Mouse (Mus musculus): ENCODE data around the gene Glmp.
"Not testable (repeated sequence)": the region's sequence is repeated elsewhere in the genome, so short reads cannot be mapped to it uniquely, and the experiment has no call there.

The Glmp gene

DNA sequence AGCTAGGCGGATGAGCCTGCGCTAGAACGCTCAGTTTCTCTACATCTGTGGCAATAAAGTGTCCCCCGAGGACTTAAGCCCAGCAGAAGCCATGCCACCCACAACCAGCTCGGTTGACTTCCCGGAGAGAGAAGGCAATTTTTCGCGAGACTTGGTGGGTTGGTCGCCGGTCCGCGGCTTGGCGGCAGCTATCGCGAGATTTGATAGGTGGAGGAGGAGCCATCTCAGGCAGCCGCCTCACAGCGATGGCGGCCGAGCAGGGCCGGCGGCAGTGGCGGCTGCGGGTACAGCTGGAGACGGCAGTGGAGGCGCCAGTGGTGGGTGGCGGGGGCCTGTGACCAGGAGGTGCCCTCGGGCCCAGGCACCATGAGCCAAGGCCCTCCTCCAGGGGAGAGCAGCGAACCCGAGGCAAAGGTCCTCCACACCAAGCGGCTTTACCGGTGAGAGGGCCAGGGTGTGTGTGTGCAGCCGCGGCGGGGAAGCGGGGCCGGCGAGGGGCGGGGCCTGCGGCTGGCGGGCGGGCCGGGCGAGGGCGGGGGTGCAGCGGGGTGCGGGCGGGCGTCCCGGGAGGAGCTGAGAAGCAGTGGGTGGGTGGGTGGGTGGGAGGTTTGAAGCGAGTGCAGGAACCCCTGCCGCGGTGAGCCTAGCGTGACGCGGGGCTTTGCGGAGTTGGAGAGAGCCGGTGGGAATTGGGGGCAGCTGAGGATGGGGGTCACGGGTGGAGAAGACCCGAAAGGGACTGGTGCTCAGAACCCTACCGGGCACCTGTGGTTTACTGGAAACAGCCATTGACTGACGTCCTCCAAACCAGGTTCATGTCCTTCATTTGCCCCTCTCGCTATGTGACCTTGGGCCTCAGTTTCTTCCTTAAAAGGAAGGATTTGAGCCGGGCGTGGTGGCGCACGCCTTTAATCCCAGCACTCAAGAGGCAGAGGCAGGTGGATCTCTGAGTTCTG is 11.5 kb downstream of the Glmp start, which contains the start of the genes Tmem79 and Smg5:
Gene Tmem79, minus strand, starts transcription at position 91 of the 956 bp plus-strand sequence.
Gene Smg5, plus strand, starts transcription at position 203 of the 956 bp plus-strand sequence.
- DNase-seq (ENCODE audit: low spot score), result peak; percentile 97

DNA sequence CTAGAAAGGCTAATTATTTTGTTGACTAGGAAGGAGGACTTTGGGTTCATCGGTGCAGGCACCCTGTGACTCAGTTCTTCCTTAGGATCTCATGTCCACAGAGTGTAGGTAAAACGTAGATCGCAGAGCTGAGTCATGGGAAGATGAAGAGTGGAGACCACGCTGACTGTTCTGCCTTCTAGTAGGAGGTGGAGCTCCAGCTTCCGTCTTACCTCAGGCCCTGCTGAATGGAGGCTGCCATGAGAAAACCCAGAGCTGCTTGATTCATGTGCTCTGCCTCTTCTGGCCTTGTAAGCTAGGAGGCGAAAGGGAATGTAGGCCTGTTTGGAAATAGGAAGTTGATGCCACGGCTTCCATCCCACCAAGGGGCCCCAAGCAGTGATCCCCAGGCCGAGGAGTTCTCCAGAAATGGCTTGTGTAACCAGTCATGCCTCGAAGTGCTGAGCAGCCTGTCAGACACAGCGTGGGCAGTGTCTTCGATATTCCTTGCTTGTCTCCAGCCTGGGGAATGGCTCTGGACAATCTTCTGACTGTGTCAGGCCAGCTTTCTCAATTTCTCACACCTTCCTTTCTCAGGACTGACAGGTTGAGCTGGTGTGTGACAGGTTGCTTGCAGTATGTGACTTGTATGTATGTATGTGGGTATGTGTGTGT is 12.7 kb downstream of the Glmp start:
- DNase-seq (ENCODE audit: low spot score), result no peak

DNA sequence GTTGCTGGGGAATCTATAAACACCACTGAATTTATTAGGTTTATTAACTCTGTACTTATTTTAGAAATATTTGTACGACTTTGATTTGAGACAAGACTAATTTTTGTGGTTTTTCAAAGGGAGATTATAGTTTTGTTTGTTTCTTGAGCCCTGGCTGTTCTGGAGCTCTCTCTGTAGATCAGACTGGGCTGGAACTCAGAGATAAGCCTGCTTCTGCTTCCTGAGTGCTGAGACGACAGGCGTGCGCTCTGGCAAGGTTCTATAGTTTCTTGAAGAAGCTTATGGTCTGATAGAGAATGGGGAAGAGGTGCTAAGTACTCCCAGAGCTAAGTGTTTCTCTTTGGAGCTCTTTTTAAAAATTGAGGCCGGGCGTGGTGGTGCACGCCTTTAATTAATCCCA is 13.5 kb downstream of the Glmp start:
- no peak for DNase-seq (ENCODE audit: low spot score)

DNA sequence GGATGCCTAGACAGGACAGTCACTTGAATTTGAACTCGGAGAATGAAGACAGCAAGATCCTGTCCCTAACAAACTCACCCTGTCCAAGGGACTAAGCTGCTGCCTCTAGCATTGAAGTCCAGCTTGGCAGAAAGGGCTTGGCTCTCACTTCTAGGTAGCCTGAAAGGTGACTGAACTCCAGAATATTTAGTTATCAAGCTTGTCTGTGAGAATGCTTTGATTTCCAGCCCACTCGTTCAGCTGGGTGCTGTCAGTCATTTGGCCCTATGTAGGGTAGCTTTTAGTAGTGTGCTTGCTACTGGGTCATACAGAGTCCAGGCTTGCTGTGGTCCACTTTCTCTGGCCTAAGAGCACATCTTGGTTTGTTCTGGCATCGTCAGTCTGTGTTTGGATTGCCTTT is 14.2 kb downstream of the Glmp start:
- no peak for DNase-seq (ENCODE audit: low spot score)

DNA sequence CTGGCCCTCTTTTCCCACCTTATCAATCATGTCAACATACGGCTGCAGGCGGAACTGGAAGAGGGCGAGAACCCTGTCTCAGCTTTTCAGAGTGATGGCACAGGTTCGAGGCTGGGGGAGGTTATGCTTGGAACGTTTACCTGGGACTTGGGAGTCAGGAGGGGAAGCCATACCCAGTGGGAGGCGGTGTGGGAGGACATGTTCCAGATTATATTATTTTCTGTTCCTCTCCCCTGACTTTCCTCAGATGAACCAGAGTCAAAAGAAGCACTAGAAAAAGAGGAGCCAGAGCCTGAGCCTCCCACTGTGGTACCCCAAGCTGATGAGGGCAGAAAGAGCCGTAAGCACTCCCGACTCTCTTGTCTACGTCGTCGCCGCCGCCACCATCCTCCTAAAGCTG is 25.9 kb downstream of the Glmp start:
- no peak for DNase-seq (ENCODE audit: low spot score)

DNA sequence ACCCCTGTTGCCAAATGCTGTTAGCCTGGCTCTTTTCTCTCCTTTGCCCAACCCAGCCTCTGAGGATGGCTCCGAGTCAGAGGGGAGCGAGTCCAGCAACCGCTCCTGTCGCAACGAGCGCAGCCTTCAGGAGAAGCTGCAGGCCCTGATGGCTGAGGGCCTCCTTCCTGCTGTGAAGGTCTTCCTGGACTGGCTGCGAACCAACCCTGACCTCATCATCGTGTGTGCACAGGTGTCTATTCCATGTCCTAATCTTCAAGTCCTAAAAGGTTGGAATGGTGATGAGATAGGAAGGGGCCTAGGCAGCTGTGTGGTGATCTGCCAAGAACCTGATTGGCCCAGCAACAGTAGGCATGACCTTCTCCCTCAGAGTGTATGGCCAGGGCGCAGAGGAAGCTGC is 28.1 kb downstream of the Glmp start:
- no peak for DNase-seq (ENCODE audit: low spot score)

DNA sequence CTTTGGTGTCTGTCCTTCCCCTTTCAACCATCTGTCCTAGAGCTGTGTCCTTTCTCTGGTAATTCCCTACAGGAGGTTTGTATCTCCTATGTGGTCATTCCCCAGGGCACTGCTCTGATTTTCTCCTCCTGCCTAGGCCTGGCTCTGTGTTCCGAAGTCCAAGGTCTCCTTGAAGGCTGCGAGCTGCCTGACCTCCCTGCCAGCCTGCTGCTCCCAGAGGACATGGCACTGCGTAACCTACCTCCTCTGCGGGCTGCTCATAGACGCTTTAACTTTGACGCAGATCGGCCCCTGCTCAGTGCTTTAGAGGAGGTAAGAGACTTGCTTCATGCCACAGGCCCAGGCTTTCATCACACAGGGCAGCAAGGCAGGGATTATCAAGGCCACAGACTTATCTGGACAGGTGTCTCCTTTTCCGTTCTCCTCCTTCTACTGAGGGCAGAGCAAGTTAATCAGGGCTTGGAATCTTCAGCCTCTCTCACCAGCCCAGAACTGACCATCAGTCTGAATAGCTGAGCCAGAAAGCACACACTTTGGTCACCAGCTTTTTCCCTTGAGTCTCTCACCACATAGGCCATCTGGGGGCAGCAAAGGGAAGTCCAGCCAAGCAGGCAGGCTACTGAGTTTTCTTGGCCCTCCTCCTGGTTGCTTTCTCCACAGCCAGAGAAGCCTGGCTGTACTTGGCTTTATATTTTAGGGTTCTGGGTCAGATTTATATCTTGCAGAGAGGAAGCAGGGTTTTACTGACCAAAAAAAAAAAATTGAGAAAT is 29.8 kb downstream of the Glmp start:
- DNase-seq (ENCODE audit: low spot score), result no peak

DNA sequence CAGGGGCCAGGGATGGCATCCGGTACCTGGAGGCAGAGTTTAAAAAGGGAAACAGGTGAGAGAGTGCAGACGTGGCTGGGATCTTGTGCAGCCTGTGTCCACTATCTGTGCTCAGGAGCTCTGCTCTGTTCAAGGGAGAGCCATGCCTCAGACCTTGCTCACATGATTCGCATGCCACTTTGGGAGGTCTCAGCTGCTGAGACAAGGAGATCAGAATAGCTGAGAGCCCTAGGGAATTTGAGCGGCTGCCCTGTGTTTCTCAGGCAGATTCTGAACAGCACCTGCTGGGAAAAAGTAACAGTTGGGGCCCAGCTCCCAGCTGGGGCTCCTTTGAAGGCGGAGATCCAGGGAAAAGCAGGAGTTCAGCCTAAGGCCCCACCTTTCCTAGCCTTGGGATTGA is 34.8 kb downstream of the Glmp start:
- DNase-seq (ENCODE audit: low spot score), result no peak

DNA sequence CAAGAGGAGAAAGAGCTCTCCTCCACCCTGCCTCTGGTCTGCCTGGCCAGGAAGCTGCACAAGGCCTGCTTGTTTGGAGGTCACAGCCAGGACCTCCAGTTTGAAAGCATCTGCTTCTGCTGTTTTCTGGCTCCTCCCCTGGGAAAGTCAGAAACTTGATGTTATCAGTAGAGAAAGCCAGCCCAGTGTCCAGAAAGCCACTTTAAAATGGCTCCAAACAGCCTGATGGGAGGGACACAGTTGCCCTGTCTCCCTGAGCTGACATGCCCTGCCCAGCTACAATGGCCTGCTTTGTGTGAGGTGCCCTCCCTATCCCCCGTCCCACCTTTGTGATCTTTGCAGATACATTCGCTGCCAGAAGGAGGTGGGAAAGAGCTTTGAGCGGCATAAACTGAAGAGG is 35.2 kb downstream of the Glmp start:
- no peak for DNase-seq (ENCODE audit: low spot score)

DNA sequence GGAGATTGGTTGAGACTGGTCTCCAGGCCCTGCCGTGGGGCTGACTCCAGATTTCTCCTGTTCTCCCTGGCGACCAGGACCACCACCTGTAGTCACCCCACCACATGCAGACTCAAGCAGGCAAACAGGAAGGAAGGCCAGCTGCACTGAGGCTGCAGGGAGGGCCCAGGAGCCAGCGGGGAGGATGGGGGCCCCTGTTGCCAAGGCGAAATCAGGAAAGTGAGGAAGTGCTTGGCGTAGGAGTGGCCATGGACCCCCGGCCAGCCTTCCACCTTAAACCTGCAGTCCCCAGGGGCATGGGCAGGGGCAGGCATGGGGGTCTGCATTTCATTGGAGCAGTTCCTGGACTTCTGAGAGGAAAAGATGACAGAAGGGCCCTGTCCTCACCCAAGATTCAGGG is 36.3 kb downstream of the Glmp start:
- DNase-seq (ENCODE audit: low spot score), result no peak

DNA sequence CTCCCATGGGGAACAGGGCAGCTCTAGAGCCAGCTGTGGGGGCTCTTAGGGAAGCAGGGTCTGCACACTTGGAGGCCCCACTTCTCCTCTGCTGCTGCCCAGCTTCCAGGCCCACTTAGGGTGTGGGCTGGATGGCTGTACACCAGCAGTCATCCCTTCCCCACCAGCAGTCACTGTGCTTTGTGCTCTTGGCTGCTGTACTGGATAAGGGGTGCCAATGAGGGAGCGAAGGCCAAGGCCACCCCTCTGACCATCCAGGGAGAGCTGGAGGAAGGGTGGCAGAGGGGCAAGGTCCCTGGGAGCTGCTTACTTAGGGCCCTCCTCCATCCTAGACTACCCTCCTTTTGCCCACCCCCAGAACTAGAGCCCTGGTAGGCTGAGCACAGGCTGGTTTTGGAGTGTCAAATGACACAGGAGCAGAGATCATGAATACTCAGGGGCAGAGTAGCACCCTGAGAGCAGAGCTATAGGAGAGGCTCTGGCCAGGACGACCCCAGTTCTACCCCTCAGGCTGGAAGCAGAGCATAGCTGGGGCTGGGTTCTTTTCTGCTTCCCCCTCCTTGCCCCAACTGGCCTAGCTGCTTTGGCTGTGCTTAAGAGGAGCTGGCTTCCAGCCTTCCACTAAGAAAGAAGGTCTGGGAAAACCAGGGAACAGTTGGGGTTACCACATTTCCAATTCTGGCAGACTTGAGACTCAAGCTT is 36.9 kb downstream of the Glmp start:
- no peak for DNase-seq (ENCODE audit: low spot score)

DNA sequence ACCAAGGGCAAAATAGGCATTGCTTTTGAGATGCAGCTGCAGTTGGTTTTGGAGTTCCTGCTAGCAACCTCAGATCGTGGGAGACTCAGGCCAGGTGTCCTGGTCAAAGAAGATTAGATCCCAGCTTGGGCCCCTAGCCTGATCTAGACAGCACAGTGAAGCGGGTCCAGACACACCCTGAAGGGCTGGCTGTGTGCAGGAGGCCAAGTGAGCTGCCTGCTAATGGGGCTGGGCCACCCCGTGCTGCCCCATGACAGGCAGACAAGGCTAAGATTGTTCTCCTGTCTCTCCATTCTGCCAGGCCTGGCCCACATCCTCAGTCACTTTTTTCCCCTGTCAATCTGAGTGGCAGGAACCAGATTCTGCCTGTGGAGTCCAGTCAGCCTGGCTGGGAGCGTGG is 38.9 kb downstream of the Glmp start:
- peak; percentile 26 for DNase-seq (ENCODE audit: low spot score)

DNA sequence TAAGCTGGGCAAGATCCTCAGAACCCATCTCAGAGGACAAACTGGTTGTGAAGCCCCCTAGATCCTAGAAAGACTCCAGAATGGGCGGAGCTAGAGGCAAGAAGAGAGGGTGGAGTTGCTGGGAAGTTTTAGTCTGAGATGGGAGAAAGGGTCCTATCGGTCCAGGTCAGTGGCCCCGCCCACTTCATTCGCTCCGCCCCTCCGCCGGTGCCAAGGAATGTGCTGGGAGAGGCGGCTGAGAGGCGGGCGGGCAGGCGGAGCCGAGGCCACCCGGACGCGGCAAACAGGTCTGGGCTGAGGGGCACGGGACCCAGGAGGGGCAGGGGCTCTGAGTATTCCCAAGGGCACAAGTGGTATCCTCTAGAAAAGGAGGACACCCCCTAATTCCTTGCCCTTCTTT is 39.5 kb downstream of the Glmp start, which contains the start of gene Paqr6:
Gene Paqr6, plus strand, starts transcription at position 248 of the 400 bp plus-strand sequence.
- peak; percentile 41 for DNase-seq (ENCODE audit: low spot score)

DNA sequence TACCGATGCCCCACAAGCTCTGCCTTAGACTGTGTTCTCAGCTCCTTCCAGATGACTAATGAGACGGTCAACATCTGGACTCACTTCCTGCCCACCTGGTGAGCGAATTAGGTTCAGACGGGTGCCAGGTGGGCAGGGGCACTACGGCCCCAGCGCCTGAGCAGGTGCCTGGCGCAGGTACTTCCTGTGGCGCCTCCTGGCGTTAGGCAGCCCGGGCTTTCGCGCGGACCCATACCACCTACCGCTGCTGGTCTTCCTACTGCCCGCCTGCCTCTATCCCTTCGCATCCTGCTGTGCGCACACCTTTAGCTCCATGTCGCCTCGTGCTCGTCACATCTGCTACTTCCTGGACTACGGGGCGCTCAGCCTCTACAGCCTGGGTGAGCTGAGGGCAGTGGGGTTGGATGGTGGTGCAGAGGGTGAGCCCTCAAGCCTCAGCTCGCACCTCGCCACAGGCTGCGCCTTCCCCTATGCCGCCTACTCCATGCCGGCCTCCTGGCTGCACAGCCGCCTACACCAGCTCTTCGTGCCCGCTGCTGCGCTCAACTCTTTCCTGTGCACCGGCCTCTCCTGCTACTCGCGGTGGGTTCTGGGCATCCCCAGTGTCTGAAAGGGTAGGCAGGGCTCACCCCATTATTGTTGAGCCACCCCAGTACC is 41.0 kb downstream of the Glmp start:
- DNase-seq (ENCODE audit: low spot score), result no peak

DNA sequence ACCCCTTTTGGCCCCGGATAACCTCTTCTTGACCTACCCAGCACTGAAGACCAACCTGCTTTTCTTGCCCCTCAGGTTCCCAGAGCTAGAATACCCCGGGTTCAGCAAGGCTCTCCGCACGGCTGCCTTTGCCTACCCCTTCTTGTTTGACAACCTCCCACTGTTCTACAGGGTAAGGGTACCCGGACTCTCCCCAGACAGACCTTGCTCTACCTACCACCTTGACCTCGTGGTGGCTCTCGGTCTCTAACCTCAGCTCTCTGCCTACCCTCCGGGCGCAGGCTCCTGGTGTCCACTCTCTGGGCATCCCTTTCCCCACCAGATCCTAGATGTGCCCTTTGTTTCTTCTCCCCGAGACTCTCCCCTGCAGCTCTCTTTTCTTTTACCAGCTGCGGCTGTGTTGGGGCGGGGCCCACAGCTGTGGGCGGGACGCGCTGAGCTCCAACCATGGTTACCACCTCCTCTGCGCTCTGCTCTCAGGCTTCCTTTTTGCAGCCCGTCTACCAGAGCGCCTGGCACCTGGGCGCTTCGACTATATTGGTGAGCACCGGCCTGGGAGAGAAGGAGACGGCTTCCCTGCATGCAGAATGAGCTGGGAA is 42.1 kb downstream of the Glmp start:
- DNase-seq (ENCODE audit: low spot score), result peak; percentile 30

DNA sequence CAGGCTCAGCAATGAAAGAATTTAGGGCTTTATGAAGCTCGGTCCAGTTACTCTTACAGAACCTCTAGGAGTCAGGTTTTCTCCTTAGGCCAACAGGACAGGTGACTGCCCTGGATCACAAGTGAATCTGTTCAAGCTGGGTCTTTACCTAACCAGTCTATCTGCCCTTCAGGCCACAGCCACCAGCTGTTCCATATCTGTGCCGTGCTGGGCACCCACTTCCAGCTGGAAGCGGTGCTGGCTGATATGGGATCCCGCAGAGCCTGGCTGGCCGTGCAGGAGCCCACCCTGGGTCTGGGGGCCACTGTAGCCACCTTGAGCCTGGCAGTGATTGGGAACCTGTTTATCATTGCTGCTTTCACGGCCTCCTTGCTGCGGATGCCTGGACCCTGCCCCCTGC is 42.7 kb downstream of the Glmp start:
- not testable (repeated sequence) for DNase-seq (ENCODE audit: low spot score)

DNA sequence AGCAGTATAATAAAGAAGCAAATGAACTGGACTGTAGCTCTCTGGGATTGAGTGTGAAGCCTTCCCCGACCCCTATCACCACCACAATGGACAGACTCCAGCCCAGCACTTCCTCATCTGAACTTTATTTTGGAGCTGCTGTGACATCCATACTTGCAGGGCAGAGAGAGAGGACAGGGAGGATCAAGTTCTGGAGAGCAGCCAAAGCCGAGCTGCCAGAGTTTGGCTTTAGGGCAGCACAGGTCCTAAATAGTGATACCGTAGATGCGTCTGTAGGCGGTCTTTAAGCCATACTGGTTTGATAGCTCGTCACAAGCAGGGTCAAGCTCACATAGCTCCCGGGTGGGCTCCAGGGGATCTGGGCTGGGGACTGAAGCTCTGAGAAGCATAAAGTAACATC is 43.7 kb downstream of the Glmp start:
- DNase-seq (ENCODE audit: low spot score), result not testable (repeated sequence)

DNA sequence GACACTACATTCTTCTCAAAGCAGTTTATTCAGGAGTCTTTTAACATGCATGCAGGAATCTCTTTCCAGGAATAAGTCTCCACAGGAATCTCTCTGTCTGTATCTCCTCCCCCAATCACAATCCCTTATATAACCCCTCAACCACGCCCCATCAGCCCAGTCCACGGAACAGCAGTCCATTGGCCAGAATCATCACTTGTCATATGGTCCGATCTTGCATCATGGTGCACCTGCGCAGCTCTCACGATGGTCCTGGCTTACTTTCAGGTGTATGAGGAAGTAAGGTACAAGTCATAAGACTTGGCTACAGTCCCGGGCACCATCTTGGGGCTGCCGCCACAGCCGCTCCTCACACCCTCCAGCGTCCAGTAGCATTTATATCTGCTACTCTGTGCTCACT is 47.8 kb downstream of the Glmp start, which contains the start of gene Bglap3:
Gene Bglap3, minus strand, starts transcription at position 101 of the 400 bp plus-strand sequence.
- DNase-seq (ENCODE audit: low spot score), result not testable (repeated sequence)

DNA sequence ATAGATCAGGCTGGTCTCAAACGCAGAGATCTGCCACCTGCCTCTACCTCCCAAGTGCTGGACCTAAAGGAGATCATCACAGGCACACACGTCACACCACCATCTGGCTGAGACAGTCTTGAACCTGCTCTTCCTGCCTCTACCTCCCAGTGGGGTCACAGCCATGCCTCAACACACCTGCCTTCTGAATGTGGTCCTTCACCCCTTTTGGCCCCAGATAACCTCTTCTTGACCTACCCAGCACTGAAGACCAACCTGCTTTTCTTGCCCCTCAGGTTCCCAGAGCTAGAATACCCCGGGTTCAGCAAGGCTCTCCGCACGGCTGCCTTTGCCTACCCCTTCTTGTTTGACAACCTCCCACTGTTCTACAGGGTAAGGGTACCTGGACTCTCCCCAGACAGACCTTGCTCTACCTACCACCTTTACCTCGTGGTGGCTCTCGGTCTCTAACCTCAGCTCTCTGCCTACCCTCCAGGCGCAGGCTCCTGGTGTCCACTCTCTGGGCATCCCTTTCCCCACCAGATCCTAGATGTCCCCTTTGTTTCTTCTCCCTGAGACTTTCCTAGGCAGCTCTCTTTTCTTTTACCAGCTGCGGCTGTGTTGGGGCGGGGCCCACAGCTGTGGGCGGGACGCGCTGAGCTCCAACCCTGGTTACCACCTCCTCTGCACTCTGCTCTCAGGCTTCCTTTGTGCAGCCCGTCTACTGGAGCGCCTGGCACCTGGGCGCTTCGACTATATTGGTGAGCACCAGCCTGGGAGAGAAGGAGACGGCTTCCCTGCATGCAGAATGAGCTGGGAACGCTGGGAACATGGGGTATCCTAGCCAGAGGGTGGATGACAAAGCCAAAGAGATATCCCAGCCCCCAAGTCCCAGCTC is 51.2 kb downstream of the Glmp start:
- DNase-seq (ENCODE audit: low spot score), result not testable (repeated sequence)

DNA sequence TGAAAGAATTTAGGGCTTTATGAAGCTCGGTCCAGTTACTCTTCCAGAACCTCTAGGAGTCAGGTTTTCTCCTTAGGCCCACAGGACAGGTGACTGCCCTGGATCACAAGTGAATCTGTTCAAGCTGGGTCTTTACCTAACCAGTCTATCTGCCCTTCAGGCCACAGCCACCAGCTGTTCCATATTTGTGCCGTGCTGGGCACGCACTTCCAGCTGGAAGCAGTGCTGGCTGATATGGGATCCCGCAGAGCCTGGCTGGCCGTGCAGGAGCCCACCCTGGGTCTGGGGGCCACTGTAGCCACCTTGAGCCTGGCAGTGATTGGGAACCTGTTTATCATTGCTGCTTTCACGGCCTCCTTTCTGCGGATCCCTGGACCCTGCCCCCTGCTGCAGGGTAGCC is 51.8 kb downstream of the Glmp start:
- DNase-seq (ENCODE audit: low spot score), result not testable (repeated sequence)
